Mouse (Mus musculus) thymus, adult 2 months (tissue): ENCODE results near the gene Masp2.

Experiments
- CTCF ChIP-seq: fragments of 200-500 bp; IDR thresholded peaks from 2 replicates; pipeline ENCODE4 v1.5.1; 2012; ENCODE audit warnings: mild to moderate bottlenecking, control low read depth, low read length, moderate library complexity, borderline replicate concordance; ENCODE audit not compliant: control insufficient read depth, poor library complexity, insufficient read depth; ENCODE audit errors: extremely low read depth
- POLR2A ChIP-seq: fragments of 200-500 bp; IDR thresholded peaks from 2 replicates; pipeline ENCODE4 v1.6.1; 2012; ENCODE audit warnings: mild to moderate bottlenecking, low read length, control low read depth, moderate library complexity; ENCODE audit not compliant: control insufficient read depth, poor library complexity, insufficient read depth; ENCODE audit errors: extremely low read depth

GRCm38 (mm10) chr4:148620718-148621117, 18.4 kb downstream of the Masp2 start:
- TF ChIP-seq CTCF, result no peak
- no peak for TF ChIP-seq POLR2A
